Mouse (Mus musculus) lung, adult 18-20 months (tissue): Measurements from ENCODE around the gene Hdac8.

ENCODE experiments used
- DNase-seq, 2 experiments: peaks; one replicate each; pipeline ENCODE4 v3.0.0; 2022; ENCODE audit warnings: mixed read lengths in 2 of 2

Hdac8 gene

GRCm38 (mm10) chrX:102504644-102505481 lies at the start of gene Hdac8:
Gene Hdac8 (minus strand): TSS chrX:102505359.
- DNase-seq: peak; percentile 44 to 48

GRCm38 (mm10) chrX:102509205-102509604 lies 4.0 kb upstream of the Hdac8 start:
- no peak for DNase-seq

DNA sequence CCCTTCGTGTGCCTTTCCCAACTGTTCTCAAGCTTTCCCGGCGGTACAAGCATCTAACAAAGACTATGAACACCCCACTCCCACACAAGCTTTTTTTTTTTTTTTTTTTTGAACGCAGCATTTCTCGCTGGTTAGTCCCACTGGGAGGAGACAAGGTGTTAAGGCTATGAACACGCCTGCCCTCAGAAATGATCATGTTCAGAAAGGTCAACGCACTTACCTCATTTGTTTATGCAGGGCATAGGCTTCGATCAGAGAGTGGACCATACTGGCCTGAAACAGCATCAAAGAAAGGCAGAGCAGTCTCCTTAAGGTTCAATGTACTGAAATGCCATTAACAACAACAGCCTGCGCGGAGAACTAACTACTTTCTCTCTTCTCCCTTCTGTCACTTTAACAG lies 980 bp downstream of the Hdac8 start:
- no peak for DNase-seq

DNA sequence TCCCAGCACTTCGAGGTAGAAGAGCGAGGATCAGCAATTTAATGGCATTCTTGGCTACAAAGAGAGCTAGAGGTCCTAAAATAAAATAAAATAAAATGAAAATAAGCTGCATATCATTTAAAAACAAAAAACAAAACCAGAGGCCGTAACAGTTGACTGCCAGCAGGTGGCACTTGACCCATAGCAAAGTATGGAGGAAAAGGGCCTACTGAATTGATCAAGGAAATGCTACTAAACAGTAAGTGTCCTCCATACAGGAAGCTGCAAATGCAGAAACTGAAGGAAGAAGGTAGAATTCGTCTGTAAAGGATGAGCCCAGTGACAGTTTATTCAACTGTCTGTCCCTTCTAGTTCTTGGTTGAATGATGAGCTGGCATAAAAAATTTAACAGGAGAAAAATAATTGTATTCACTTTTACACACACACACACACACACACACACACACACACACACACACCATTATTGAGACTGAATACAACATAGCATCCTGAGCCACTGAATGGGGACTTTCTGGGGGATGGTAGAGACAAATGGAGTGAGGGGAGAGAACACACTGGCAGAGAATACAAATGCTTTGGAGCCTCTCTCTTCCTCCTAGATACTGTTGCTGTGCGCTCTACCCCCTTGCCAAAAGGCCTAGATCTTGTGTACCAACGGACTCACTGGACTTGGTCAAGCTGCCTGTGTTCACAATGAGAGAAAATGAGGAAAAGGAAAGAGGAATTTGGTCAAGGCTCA lies 11.0 kb downstream of the Hdac8 start:
- DNase-seq: no peak

DNA sequence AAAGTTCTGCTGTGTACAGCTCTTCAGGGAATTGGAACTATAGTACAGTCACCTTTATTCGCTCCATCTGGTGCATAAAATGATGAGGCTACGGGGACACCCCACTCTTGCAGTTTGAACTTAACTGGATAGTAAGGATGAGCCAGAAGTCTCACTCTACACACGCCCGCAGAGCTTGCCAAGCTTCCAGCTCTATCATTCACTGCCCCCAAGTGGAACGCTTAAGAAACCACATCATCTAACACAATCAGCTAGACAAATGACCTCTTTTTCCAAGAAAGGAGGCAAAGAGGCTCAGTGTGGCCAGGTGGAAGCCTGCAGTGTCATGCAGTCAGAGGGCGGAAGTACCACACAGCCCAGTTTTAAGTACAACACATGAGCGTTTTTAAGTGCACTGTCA lies 19.6 kb downstream of the Hdac8 start:
- DNase-seq: no peak

DNA sequence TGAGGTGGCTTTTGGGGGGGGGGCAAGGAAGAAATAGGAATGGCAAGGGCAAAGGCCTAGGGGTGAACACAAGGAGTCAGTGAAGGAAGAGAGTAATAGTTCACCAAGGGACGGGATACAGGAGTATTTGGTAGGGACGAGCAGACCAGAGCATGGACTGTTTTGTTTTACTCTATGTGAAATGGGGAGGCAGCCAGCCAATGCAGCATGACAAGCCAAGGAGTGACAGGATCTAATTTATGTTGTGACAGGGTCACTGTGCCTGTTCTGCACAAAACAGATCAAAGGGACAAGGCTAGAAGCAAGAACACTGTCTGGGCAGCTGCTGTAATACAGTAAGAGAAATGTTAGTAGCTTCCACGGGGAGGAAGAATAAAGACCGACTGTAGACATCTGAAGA lies 25.5 kb downstream of the Hdac8 start:
- DNase-seq: no peak

- peak in 1 of 2 experiments; percentile 23 for DNase-seq
Measured at GRCm38 (mm10) chrX:102478965-102479364, 26.2 kb downstream of the Hdac8 start.

DNA sequence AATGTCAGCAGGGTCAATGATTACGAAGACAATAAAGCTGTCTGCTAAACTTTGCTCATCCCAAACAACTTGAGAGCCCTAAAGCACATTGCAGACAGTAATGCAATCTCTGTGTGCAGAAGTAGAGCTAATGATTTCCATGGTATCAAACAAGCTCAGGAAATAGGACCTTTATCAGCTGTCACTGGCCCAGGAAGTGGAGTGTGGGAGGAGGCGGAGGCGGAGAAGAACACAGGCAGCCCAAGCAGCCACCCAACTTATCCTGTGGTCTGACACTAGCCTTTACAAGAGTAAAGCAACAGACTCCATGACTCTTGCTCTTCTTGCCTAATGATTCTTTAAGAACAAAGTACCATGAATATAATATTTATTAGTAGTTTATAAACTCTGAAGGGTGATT lies 26.7 kb downstream of the Hdac8 start:
- no peak for DNase-seq

DNA sequence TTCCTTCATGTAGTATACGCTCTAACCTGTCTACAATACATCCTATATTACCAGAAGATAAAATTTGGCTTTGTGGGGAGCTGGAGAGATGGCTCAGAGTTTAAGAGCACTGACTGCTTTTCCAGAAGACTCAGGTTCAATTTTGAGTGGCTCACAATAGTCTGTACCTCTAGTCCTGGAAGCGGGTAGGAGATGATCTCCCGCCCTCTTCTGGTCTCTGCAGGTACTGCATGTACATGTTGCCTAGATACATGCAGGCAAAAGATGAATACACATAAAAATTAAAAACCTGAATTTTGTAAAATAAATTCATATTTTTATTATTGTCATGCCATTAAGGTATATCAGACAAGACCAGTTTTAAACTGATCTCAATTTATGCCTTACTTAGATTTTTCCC lies 28.4 kb downstream of the Hdac8 start:
- peak; percentile 25 to 45 for DNase-seq

DNA sequence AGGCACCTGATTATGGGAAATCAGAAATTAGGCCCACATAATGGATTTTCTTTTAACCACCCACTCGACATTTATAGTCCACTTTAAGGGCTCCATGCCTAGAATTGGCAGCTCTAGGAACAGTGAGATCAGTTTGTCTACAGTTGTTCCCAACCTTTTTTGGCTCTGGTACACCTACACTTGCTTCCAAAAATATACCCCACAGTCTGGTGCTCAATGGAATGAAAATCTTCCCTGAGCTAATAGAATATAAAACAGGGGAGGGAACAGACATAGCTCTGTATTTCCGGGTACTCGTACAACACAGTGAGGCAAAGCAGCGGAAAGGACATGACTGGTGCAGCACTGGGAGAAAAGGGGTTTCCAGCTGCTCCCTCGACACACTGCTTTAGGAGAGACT lies 29.6 kb downstream of the Hdac8 start:
- DNase-seq: no peak

- DNase-seq: no peak
Measured at GRCm38 (mm10) chrX:102418343-102419127, 86.6 kb downstream of the Hdac8 start.

- DNase-seq: no peak
Measured at GRCm38 (mm10) chrX:102416972-102417371, 88.2 kb downstream of the Hdac8 start.

DNA sequence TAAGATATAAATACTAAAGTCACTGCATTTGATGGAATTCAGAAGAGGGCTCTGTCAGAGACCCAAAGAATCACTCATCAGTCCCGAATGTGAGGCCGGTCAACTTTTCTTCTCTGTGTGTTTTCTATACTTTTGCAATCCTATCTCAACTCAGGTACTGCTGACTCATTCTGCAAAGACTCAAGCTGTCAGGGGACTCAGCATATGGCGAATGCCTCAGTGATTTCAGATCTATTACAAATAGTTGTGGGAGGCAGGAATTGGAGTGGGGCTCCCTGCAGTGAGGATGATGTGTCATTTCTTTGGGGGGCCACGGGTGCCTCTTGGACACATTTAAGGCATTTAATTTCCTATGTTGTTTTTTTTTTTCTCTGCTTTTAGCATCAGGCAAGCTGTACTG lies 88.8 kb downstream of the Hdac8 start:
- DNase-seq: no peak

DNA sequence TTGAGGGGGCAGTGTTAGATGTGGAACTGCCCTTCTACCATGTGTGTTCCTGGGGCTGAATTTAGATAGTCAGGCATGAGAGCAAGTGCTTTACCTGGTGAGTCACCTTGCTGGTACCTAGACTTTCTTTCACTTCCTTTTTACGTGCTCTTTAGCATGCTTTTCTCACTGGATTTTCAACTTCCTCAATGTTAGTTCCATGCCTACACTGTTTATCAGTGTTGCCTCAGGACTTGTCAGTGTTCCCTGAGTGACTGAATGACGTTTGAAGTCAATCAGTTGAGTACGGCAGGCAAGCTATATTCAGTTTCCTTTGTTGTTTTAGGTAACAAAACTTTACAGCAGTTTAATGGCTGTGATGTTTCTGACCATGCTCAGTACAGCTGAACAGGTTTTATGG lies 120.4 kb downstream of the Hdac8 start:
- DNase-seq: no peak

GRCm38 (mm10) chrX:102383151-102383550 lies 122.0 kb downstream of the Hdac8 start:
- DNase-seq: no peak

DNA sequence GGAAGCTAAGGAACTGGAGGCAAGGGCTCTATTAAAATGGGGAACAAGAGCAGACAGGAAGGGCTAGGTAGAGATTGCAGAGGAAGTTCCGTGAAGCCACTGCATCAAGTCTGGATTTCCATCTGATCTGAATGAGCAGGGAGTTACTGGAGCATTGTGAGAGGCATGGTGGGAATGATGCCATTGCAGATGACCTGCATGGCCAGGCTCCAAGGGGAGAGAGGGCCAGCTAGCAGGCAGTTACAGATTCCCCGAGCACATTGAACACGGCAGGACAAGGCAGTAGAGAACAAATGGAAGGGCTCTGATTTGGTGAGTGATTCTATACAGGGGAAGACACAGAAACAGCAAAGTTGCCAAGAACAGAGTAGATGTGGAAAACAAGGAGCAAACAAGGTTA lies 138.6 kb downstream of the Hdac8 start:
- DNase-seq: no peak

DNA sequence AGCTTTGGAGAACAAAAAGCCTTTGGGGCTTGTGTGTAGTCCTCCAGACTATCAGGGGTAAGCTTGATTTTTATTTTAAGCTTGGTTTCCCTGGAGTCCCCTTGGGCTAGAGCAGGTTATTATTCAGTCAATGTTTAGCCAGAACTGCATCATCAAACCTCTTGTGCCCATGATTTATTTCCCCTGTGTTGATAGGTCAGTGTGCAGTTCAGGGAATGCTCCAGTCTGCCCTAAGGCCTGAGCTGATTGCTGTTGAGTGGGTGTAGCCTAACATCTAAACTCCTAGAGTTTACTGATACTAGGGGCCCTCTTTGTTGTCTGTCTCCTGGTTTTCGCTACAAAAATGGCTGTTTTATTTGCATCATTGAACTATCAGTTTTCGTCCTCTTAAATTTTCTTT lies 142.9 kb downstream of the Hdac8 start:
- no peak for DNase-seq

DNA sequence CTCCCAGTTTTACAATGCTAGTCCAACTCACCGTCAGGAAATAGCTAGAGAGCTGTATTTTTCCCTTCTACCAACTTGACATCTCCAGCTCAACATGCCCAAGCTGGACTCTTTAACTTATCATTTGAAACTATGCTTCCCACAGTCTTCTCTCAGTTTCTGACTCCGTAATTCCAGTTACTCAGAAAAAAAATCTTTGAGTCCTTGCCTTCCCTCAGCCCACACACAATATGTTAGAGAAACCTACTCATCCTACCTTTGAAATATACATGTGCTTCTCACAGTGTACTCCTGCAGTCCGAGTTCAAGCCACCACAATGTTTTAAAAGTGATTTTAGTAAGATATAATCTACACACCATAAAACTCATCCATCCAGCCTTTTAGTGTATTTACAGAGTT lies 151.7 kb downstream of the Hdac8 start:
- DNase-seq: no peak

DNA sequence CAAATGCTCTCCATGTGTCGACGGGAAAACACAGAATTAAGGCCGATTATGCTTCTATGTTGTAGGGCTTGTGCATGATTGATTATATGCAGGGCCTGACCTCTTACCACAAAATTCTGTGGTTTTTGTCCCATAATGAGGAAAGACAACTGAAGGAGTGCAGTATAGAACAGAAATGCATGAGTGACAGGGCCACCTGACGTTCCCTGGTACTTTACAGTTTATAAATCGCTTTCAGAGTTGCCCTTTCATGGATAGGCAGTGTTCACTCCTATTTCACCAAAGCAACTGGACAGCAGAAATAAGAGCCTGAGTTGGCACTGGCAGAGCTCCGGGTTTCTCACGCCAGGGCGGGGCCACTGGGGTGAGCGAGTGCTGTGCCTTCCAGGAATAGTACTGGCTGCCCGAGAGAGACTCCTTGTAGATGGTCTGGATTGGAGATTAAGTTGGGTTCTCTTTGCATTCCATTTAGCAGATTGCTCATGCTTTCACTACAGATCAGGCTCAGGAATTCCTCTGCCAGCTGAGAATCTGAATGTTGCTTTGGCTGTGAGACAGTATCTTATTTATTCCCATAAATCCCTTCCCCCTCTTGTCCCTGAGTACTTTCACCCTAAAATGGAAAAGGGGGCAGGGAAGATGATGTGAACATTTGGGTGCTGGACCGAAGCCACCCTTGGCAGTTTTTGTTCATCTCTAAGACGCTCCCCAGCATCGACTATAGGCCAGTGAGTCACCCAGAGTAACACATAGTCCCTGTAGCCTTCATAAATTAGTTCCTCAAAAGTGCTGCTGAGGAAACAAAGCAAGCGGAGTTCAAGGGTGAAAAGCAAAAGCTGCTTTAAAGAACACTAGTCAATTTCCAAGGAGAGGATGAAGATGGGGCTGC lies 155.1 kb downstream of the Hdac8 start:
- peak; percentile 5 to 13 for DNase-seq

DNA sequence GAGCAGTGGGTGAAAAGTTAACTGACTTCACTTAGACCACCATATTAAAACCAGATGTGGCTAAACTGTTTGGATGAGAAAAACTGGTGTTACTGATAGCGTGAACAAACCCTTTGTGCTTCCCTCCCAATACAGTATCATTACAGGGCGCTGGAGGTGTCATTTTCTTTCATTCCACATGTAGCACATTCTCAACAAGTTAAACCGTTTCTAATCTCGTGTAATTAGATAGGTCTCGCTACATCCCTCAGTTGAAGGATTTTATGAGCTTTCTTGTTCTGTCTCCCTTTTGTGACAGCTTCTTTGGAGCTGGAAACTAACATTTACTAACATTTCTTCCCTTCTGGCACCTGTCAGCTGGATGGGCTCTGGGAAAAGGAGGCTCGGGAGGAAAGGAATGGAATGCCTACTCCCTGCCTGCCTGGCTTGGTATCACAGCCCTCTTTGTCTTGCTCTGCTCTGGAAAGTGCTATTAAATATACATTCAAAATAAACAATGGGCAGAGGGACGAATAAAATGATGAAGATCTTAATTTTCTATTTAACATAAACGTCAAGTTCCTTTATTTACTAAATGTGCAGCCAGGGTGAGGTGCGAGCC lies 156.2 kb downstream of the Hdac8 start:
- no peak for DNase-seq

- DNase-seq: no peak
Measured at GRCm38 (mm10) chrX:102341688-102342087, 163.5 kb downstream of the Hdac8 start.
